Mouse (Mus musculus) ovary, postnatal 36 days (tissue): ENCODE measurements around the gene Gm42878.
"Not testable (repeated sequence)": the region's sequence is repeated elsewhere in the genome, so short reads cannot be mapped to it uniquely, and the experiment has no call there.

Experiments used
- DNase-seq: peaks from one replicate; pipeline ENCODE4 v3.0.0; 2022; ENCODE audit warnings: low spot score, mixed read lengths

Gm42878 gene

DNA sequence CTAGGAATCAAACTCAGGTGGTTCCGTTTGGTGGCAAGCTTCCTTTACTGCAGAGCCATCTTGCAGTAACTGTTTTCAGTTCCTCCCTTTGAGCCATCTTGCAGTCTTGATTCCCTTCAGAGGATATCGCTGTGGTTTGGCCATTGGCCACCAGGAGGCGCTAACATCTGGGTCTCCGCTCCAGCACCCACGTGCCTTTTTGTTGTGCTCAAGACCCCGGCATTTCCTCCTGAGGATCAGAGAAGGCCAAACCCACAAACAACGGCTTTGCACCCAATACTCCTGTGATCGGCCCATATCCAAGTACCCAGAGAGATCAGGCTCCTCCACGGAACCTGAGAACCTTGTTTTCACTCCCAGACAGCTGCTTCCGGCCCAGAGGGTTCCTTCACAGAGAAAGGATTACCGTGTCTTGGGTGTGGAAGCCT lies 19.2 kb upstream of the Gm42878 start:
- peak; percentile 87 for DNase-seq

DNA sequence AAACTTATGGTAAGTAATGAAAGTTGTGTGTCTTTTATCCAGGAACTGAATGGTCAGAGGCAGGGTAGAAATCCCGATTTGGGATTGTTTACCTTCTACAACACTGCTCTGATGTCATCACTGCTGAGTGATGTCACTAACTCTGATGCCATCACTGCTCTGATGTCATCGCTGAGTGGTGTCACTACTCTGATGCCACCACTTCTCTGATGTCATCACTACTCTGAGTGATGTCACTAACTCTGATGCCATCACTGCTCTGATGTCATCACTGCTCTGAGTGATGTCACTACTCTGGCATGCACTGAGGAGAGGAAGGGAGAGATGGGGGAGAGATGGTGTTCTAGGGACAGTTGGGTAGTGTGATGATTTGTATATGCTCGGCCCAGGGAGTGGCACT lies 17.2 kb upstream of the Gm42878 start:
- no peak for DNase-seq

DNA sequence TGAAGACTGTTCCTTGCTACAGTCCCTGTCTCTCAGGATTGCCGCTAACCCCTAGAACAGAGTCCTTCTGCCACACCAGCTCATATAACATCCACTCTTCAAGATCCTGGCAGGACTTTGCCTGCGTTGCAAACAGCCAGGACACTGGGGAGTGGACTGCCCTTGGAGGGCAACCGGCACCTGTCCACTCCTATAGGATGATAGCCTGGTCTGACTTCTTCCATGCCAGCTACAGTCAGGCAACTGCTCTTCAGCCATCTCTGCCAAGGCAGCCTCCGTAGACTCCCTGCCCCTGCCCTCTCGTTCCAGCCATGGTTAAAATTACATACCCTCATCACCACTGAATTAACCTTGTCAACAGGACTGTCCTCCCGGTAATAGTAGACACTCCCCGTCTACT lies 3.9 kb upstream of the Gm42878 start:
- no peak for DNase-seq

DNA sequence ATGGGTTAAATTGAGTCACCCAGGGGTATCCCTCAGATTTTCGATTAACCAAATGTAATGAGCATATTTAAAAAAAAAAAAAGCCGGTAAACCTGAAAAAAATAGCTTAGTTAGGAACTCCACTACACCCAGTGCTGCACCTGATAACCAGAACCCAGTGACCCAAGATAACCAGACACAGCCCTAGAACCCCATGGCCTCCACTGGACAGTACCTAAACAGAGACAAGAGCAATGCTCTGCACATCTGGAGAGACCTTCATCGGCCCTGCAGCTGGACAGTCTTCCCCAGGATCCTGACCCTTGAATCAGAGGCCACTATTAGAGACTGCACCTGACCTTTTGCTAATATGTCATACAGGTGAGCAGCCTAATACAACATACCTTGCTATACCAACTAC lies 1.8 kb upstream of the Gm42878 start:
- no peak for DNase-seq

DNA sequence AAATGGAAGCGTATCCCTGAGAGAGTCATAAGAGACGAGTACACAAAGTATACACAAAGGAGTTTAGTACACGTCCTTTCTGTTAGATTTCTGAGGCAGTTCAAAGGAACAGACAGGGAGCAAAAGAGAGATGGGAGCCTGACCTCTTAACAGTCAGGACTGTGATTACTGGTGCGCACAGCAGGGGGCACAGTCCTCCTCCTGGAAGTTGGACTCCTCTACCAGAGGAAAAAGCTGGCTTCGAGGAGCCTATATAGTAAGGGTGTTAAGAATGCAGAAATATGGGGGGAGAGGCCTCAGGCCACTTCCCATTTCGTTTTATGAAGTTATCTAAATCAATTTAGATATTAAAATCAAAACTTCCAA lies 1.2 kb upstream of the Gm42878 start:
- peak; percentile 43 for DNase-seq

DNA sequence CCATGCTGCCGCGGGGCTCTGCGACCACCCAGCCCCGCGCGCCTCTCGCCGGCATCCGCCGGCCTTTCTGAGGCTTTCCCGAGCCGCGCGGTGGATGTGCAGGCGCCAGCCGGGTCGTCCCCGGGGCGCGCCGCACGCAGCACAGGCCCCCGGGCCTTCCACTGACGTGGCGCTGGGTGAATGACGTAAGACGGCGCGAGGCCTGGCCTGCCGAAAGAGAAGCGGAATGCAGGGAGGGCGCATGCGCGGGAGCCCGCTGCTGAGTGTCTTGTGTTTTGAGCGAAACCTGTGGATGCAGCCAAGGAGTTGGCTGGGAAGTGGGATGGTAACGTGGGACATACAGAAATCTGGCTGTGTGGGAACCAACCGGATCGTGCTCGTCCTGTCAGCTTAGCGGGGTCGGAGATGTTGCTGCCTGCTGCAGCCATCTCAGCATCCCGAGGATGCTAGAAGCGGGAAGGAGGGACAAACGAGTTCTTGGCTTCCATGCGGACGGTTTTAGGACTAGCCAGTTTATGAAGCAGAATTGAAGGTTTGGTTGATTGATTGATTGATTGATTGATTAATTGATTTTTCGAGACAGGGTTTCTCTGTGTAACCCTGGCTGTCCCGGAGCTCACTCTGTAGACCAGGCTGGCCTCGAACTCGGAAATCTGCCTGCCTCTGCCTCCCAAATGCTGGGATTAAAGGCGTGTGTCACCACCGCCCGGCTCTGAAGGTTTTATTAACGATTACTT lies 679 bp upstream of the Gm42878 start, which contains the start of gene Mapkapk5:
Gene Mapkapk5 (minus strand): TSS at position 113 of the 737 bp plus-strand sequence.
- peak; percentile 97 for DNase-seq

DNA sequence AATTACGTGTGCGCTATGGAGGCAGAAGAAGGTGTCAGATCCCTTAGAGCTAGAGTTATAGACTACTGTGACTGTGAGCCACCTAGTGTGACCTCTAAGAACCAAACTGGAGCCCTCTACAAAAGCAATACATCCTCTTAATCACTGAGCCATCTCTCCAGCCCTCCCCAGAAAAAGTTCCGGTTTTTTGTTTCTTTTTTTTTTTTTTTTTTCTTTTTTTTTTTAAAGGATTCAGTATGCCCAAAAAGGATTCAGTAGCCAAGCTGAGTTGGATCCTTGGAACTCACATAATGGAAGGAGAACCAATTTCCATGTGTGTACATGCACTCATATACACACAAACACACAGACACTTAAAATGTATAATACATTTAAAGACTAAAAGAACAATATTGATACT lies 1.9 kb downstream of the Gm42878 start:
- no peak for DNase-seq

DNA sequence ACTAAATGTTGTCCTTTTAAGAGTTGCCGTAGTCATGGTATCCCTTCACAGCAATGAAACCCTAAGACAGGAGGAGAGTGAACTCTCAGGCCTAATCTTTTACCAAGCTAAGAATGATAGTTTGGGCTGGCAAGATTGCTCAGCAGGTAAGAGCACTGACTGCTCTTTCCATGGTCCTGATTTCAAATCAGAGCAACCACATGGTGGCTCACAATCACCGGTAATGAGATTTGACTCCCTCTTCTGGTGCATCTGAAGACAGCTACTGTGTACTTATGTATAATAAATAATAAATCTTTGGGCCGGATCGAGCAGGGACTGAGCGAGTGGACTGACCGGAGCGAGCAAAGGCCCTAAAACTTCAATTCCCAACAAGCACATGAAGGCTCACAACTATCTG lies 4.0 kb downstream of the Gm42878 start:
- DNase-seq = no peak

DNA sequence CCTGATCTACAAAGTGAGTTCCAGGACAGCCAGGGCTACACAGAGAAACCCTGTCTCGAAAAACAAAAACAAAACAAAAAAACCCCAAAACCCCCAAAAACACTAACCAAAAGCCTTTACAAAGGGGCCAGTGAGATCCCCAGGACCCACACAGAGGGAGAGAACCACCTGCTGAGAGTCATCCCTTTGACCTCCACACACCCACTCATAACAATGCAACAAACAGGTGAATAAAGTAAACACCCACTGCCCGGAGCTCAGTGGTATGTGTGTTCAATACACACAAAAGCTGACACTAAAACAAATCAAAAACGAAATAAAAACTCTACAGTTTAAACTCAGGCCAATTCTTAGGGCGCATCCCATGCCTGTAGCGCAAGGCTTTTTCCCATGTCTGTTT lies 5.2 kb downstream of the Gm42878 start:
- no peak for DNase-seq

DNA sequence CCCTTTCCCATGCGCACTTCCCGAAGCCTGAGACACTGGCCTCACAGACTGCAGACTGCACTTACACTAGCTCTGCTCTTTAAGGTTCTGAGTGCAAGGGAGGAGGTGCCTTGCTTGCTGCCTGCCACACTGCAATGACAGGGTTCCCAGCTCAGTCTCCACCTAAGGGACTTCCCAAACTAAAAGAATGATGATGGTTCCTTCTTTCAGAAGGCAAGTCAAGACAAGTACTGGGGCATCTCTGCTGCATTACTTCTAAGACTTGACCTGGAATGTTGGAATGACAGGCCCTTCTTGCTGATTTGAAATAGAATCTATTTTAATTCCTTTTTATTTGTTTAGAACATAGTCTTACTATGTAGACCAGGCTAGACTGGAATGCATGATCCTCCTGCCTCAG lies 7.7 kb downstream of the Gm42878 start:
- no peak for DNase-seq

DNA sequence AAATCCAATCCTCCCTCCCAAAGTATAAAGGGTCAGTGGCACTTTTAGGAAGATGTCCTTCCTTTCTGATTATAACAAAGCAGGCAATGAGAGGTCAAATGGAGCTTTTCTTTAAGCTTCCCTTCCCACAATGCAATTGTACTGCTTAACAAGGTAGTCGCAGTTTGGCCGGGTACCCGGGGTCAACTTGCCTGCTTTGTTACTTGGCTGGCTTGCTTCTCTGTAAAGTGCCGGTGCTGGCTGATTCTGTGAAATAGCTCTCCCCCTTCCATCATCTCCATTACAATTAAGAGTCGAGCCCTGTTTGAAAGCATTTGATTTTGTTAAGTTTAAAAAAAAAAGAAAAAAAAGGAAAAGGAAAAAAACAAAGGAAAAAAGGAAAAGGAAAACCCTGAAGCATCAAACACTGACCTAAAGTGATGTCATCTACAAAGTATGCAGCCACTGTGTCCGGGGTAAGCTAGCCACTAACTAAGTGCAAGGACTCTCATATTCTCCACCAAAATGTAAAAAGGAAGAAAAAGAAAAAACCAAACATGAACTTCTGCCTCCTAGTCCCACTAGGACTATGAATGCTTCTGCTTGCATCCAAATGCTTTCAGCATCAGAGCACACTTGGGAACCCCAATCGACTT lies 8.2 kb downstream of the Gm42878 start:
- no peak for DNase-seq

DNA sequence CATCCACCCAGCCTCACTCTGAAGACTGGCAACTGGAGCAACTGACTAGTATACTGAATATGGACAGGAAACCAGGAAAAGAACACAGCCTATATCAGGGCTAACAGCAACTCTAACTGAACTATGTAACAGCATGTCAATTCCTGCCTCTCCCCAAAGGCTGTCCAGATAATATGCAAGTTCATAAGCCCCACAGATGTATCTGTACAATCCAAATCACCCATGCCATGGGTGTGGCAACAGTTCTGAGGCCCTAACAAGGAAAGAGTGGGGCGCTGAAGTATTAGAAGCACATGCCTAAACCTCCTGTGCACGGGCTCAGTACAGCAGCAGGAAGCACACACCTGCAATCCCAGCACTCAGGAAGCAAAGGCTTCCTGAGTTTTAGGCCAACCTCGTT lies 10.2 kb downstream of the Gm42878 start:
- no peak for DNase-seq

DNA sequence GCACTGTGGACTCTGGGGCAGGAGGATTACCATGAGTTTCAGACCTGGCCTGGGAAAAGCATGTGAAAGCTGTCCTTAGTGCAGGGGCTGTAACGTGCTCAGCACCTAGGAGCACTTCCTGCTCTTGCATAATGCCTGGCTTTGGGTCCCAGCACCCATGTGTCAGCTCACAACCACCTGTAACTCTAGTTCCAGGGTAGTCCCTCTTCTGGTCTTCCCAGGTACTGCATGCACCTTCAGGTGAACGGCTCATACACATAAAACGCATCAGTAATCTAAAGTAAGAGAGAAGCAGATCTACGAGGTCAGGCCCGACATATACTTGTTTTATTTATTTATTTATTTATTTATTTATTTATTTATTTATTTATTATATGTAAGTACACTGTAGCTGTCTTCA lies 10.8 kb downstream of the Gm42878 start:
- no peak for DNase-seq

DNA sequence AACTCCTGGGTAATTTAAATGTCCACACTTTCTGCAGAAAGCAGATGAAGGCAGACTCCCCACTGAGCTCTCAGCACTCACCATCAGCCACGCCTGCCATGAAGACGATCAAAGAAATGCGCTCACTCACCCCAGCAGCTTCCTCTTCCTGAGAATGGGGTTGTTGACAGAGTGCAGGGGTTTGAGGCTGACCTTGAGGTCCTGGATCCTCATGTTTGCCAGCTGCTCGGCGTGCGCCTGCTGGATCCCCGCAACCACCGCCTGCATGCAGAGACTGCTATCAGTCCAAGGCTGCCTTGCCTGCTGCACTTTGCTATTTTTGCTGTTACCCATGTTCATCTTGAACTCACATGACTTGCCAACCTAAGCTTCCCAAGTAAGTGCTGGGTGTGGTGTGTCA lies 18.3 kb downstream of the Gm42878 start:
- DNase-seq = peak; percentile 50

DNA sequence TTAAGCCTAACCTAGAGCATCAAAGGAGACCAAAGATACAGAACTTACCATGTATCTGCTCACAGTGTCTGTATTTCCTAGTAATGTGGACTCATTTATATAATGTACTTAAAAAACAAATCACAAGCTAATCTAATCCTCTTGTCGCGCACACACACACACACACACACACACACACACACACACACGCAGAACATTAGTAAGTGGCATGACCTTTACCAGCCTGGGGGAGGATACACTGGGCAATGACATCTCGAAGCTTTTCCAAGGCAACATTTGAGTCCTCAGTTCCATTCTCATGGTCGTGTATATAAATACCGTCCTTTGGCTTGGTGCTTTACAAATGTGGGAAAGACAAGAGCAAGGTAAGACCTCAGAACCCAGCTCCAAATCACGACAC lies 18.8 kb downstream of the Gm42878 start:
- DNase-seq = no peak

DNA sequence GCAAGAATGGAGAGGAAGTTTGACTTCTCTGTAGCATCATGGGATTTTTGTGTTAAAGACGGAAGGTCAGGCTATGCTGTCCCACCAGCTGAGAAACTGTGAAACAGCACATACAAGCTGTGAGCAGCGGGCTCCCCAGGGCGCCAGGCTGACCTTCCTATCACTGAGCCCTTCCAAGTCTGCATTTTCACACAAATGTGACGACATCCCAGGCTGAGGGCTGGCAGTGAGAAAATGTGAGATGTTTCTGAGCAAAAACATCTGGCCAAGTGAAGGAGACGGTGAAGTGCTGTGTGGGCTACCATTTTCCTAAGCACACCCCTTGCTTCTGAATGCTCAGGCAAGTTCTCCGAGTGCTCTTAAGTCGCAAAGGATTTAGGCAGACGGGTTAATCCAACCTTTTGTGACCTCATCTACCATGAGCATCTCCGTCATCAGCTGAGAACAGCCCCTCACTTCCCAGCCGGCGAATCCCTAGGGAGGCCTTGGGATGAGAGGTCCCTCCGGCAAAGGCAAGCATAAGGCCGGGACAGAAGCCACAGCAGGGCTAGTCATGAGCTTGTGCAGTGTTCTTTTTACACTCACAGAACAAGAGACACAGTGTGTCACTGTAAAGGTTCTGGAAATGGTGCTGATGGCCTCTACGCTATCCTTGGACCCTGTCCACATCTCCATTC lies 19.4 kb downstream of the Gm42878 start:
- DNase-seq = no peak

DNA sequence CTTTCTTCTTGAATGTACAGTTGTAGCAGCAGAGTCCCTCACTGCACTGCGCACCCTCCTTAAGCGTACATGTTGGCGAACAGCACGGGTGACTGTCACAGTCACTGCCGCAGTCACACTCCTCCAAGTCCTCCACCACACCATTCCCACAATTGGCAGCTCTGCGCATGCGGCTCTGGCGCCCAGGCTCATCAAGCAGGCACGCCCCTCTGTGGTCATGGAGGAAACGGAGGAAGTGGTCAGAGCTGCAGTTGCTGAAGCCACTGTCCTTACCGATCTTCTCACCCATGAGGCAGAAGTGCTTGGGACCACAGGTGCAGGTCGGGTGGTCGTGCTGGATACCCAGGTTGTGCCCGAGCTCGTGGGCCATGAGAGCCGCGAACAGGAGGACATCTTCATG lies 25.5 kb downstream of the Gm42878 start:
- DNase-seq = not testable (repeated sequence)

DNA sequence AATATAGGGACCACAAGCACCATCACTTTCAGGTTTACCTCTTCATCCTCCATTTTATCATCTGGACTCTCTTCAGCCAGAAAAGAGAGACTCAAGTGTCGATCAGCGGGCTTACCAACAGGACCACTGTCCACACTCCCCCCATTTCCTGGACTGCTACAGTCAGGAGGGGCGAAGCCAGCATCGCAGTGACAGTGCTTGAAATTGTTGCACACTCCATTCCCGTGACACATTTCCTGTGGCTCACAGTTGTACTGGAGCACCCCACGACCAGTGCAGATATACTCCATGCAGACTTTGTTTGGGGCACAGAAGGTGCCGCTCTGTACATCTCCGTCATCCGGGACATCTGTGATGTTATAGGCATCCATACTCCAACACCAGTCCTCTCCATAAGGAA lies 26.3 kb downstream of the Gm42878 start:
- no peak for DNase-seq

DNA sequence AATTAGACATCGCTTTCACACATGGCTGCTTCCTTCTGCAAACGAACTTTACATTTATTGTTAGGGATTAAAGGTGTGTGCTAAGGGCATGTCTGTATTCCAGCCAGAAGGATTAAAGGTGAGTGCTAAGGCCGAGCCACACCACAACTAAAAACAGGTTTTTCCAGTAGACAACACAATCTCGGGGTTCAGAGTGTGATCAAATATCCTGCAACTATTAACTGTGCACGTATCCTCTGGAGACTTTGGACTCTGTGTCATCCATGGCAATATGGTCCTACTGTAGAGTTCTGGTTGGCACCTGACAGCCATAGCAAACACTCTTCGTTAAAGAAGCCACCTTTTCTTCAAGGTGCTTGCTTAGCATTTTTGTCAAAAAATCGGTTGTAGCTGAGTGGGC lies 35.3 kb downstream of the Gm42878 start:
- no peak for DNase-seq

DNA sequence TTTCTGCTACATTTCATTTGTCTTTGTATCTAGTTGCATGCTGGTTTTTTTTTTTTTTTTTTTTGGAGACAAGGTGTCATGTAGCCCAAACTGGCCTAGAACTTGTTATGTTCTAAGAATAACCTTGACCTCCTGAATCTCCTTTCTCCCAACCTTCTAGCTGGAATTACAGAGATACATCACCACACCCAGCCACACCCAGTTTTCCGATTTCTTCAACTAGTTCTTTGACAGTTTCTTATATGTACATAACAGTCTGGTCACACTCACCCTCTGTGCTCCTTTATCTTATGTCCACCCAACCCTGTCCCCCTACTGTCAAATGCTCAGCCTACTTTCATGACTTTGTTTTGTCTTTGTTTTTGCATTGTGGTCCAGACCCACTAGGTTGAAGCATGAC lies 38.4 kb downstream of the Gm42878 start:
- DNase-seq = no peak

DNA sequence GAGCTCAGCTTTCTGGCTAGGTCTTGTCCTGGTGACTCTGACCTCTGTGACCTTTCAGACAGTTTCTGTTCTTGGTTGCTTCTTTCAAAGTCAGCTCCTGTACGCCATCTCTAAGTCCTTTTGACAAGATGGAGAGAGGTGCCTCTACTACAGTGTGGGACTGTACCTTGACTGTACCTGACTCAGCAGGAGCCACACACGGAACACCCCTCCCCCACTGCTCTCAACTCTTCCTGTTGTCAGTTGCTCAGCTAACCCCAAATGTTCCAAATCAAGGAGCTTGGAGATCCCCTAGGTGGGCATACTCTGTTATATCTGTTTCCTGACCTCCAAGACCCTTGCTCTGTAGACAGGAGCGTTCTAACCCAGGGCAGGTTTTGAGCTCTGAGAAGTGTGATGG lies 42.1 kb downstream of the Gm42878 start, which contains the start of gene Adam1b:
Gene Adam1b (minus strand): TSS at position 205 of the 400 bp plus-strand sequence.
- DNase-seq = no peak

DNA sequence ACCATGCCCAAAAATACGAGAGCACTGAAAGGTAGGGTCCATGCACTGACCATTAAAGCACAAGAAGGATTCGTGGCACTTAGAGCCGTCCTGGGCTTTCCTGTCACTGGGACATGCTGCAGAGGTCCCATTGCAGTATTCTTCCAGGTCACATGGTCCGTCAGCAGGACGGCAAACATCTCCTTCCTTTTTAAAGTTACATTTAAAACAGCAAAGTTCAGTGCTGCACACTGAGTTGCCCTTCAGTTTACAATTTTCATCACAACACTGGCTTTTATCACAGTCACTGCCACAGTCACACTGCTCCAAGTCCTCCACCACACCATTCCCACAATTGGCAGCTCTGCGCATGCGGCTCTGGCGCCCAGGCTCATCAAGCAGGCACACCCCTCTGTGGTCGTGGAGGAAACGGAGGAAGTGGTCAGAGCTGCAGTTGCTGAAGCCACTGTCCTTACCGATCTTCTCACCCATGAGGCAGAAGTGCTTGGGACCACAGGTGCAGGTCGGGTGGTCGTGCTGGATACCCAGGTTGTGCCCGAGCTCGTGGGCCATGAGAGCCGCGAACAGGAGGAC lies 43.8 kb downstream of the Gm42878 start:
- not testable (repeated sequence) for DNase-seq

DNA sequence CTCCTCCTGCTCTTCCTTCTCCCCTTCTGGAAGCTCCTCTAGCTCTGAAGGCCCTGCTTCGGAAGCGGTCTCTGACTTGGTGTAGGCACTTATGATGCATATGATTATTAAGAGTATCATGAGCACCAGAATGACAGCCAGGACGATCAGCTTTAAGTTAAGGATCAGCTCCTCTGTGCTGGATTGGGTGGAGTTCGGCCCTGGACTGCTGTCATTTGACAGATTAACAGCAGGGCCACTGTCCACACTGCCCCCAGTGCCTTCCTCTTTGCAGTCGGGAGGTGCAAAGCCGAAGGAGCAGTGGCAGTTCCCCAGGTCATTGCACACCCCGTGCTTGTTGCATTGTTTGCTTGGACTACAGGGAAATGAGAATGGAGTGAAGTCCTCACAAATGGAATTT lies 44.6 kb downstream of the Gm42878 start:
- no peak for DNase-seq
